8 mouse cellular contexts compared by ENCODE assay signal in the genomic region with DNA sequence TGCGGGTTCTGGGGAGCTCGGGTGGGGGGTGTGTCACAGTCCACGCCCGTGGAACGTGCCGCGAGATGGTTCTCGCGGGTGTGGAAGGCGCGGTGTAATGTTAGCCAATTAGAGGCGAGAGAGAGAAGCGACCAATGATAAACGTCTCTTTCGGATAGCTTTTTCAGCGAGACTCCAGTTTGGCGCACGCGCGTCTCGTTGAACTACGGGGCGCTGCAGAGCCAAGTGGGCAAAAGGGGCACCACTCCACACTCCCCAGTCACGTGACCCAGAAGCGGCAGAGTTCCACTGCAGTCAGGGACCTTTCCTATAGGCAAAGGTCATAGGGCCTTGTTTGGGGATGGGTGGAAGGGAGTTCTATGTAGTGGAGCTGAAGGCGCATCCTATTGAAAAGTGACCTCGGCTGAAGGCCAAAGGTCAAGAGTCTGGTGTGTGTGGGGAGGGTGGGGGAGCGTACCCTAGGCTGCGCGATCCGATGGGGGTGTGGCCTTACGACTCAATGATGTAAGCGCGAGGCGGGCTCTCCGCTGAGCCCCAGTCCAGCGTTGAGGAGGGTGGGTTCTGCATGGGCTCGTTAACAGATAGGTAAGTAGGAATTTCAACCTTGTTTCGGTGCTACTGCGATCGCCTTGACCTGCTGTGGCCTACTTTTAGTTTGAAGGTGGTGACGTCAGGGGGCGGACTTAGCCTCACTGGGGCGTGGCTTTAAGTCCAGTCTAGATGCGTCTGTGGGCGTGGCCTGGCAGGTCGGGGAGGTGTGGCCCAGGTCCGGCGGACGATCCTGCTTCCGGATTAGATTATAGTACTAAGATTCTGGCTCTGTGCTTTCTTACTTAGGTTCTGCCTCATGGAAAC. TPM values are rescaled to one million over a fixed set of nuclear protein-coding genes. Genes with fewer than 3 reads are reported as not detected.
DNase-seq lines count a peak whose midpoint lies in the region; ATAC-seq and TF ChIP-seq lines count a peak whose summit lies in the region.

A gene (plus strand): TSS at position 97 of the 855 bp plus-strand sequence.

- peak; percentile 96 for DNase-seq in c-Kit-positive CD71-positive TER-119-positive erythroid progenitor cells, embryonic 14.5 days (ENCODE audit: low spot score)
- peak; percentile 96 to 97 for DNase-seq in heart, postnatal 10 days
- DNase-seq in large intestine, adult 2 months (ENCODE audit: low read depth, low spot score), result peak; percentile 91
- peak; percentile 95 for DNase-seq in liver, postnatal 0 days
- DNase-seq in testis, postnatal 10 days (ENCODE audit: low spot score), result peak; percentile 98

- H3K4me3 ChIP-seq in E14TG2a.4 (replicated peaks; ENCODE audit: low read length), result peak within 1 kb of the TSS; percentile 86
- H3K4me3 ChIP-seq in forebrain, embryonic 13.5 days, result peak within 1 kb of the TSS; percentile 53
- H3K4me3 ChIP-seq in liver, postnatal 0 days (ENCODE audit: low read depth, low read length), result peak within 1 kb of the TSS; percentile 60
- H3K4me3 ChIP-seq in neural tube, embryonic 14.5 days (ENCODE audit: low read depth, low read length), result peak within 1 kb of the TSS; percentile 58

- peak; percentile 54; the same call in 1 of the 2 replicates for TF ChIP-seq EP300 in liver, postnatal 0 days (IDR thresholded peaks at IDR 0.05; ENCODE audit: low read depth)

- 1% methylated on average over 50 of the region's 51 CpGs for WGBS in forebrain, embryonic 13.5 days
- under 1% methylated on average over 51 of the region's 51 CpGs for WGBS in large intestine, adult 2 months
- WGBS in liver, postnatal 0 days (ENCODE audit: insufficient replicate concordance), result under 1% methylated on average over 51 of the region's 51 CpGs
- under 1% methylated on average over 51 of the region's 51 CpGs for WGBS in neural tube, embryonic 14.5 days

- H3K9me3 ChIP-seq in E14TG2a.4 (ENCODE audit: low read length), result no peaks in the 10 kb centered on the region
- no peaks in the 10 kb centered on the region for H3K9me3 ChIP-seq in forebrain, embryonic 13.5 days (replicated peaks)
- H3K9me3 ChIP-seq in liver, postnatal 0 days (ENCODE audit: low read length), result no peaks in the 10 kb centered on the region
- no peaks in the 10 kb centered on the region for H3K9me3 ChIP-seq in neural tube, embryonic 14.5 days (ENCODE audit: control insufficient read depth, low read length)

- peak; percentile 91 for ATAC-seq in forebrain, embryonic 13.5 days
- ATAC-seq in liver, postnatal 0 days, result peak; percentile 87
- ATAC-seq in neural tube, embryonic 14.5 days (ENCODE audit: low read depth), result peak; percentile 92

- H3K4me1 ChIP-seq in E14TG2a.4 (replicated peaks; ENCODE audit: low read depth, low read length), result peaks cover 19% of the 10 kb centered on the region
- peaks cover 12% of the 10 kb centered on the region; the same call in 1 of the 2 replicates for H3K4me1 ChIP-seq in forebrain, embryonic 13.5 days
- H3K4me1 ChIP-seq in liver, postnatal 0 days (ENCODE audit: insufficient read depth), result peaks cover 16% of the 10 kb centered on the region
- H3K4me1 ChIP-seq in neural tube, embryonic 14.5 days (ENCODE audit: control insufficient read depth, insufficient read depth, low read length), result peaks cover 7% of the 10 kb centered on the region

- peaks cover 6% of the 10 kb centered on the region; the same call in 1 of the 2 replicates for H3K27me3 ChIP-seq in E14TG2a.4 (ENCODE audit: insufficient read depth, low read length)
- H3K27me3 ChIP-seq in forebrain, embryonic 13.5 days, result no peaks in the 10 kb centered on the region
- no peaks in the 10 kb centered on the region for H3K27me3 ChIP-seq in liver, postnatal 0 days (ENCODE audit: insufficient read depth, low read length)
- H3K27me3 ChIP-seq in neural tube, embryonic 14.5 days (ENCODE audit: control insufficient read depth, insufficient read depth, low read length), result no peaks in the 10 kb centered on the region

- H3K9ac ChIP-seq in forebrain, embryonic 13.5 days, result peak within 1 kb of the TSS; percentile 69
- H3K9ac ChIP-seq in liver, postnatal 0 days (replicated peaks), result peak within 1 kb of the TSS; percentile 71
- peak within 1 kb of the TSS; percentile 70 for H3K9ac ChIP-seq in neural tube, embryonic 14.5 days (replicated peaks; ENCODE audit: low read depth, low read length)

- TF ChIP-seq CTCF in E14TG2a.4 (conservative IDR thresholded peaks at IDR 0.05; ENCODE audit: low read length), result no peak
- peak; percentile 44 for TF ChIP-seq CTCF in liver, postnatal 0 days (IDR thresholded peaks at IDR 0.05; ENCODE audit: low read depth)

- H3K27ac ChIP-seq in forebrain, embryonic 13.5 days, result peak within 1 kb of the TSS; percentile 72
- peak within 1 kb of the TSS; percentile 85 for H3K27ac ChIP-seq in liver, postnatal 0 days (ENCODE audit: low read depth)
- peak within 1 kb of the TSS; percentile 82 for H3K27ac ChIP-seq in neural tube, embryonic 14.5 days (ENCODE audit: low read depth, low read length)

- intact Hi-C loops in heart, postnatal 10 days (cut with DNase I), result loop anchor here (1.0 to 10.0 kb wide), 2 partner anchors 17 to 570 kb away; a partner anchor contains a TSS

- H3K36me3 ChIP-seq in E14TG2a.4 (ENCODE audit: insufficient read depth, low read length), result peaks cover 30% of the 10 kb centered on the region
- H3K36me3 ChIP-seq in forebrain, embryonic 13.5 days (ENCODE audit: poor library complexity, severe bottlenecking), result peaks cover 17% of the 10 kb centered on the region
- peaks cover 16% of the 10 kb centered on the region for H3K36me3 ChIP-seq in liver, postnatal 0 days (replicated peaks; ENCODE audit: insufficient read depth, low read length)
- H3K36me3 ChIP-seq in neural tube, embryonic 14.5 days (ENCODE audit: control insufficient read depth, insufficient read depth, low read length), result peaks cover 11% of the 10 kb centered on the region; the same call in 1 of the 2 replicates

- peak within 1 kb of the TSS; percentile 65 for H3K4me2 ChIP-seq in forebrain, embryonic 13.5 days
- peak within 1 kb of the TSS; percentile 78 for H3K4me2 ChIP-seq in liver, postnatal 0 days (ENCODE audit: low read depth, low read length)
- peak within 1 kb of the TSS; percentile 65 for H3K4me2 ChIP-seq in neural tube, embryonic 14.5 days (ENCODE audit: low read depth, low read length)

RNA-seq across cellular contexts. Expression of the gene that starts here (rescaled TPM):
- polyA plus RNA-seq in forebrain, embryonic 13.5 days (2015; fragmentation: Nextera tagmentation; extraction: Ambion mirVana), result 31.5 and 42.4 TPM in 2 replicates
- total RNA-seq in heart, postnatal 10 days (2021), result 10 to 100 TPM; 50.4 to 53.2 TPM
- polyA plus RNA-seq in large intestine, adult 2 months (2012; rRNA removed), result 96.0 and 135 TPM in 2 replicates
- 37.1 and 39.1 TPM in 2 replicates for polyA plus RNA-seq in liver, postnatal 0 days (2015; fragmentation: Nextera tagmentation; extraction: Ambion mirVana)
- 42.7 and 46.3 TPM in 2 replicates for polyA plus RNA-seq in neural tube, embryonic 14.5 days (2014; fragmentation: Nextera tagmentation; extraction: Ambion mirVana)

Comparison
In these comparisons a context has a peak if more than half of its experiments do, and no peak if none do; other contexts are left out.
1. Peak in every context shown above with its lines: DNase-seq, ATAC-seq, H3K4me3 ChIP-seq and H3K27ac ChIP-seq.